Mouse (Mus musculus) heart, embryonic 14.5 days (tissue): ENCODE measurements around the gene Gm49403. TPM values are rescaled to one million over a fixed set of nuclear protein-coding genes. Genes with fewer than 3 reads are reported as not detected.

Source experiments
- ATAC-seq: fragments of 200-750 bp; cut with Nextera tagmentation; 2 replicates; pipeline ENCODE4 v1.8.0; 2017; ENCODE audit warnings: low read depth, moderate TSS enrichment; ENCODE audit not compliant: insufficient number of reproducible peaks, insufficient read depth, low FRiP score
- H3K27ac ChIP-seq, 2 experiments: fragments of 200-500 bp in 1 of 2; fragments of 300-500 bp in 1 of 2; sonication (generic) in 1 of 2; replicated peaks in 1 of 2; 2 replicates each; pipeline ENCODE4 v1.5.1; 2012 to 2014; ENCODE audit warnings: low read depth in 2 of 2, low read length in 2 of 2, control low read depth in 1 of 2, mild to moderate bottlenecking in 1 of 2, mixed read lengths in 1 of 2; ENCODE audit not compliant: control insufficient read depth in 1 of 2, insufficient read depth in 1 of 2
- H3K27me3 ChIP-seq: fragments of 300-500 bp; sonication (generic); 2 replicates; pipeline ENCODE4 v1.6.1; 2014; ENCODE audit warnings: mild to moderate bottlenecking, low read length, control low read depth; ENCODE audit not compliant: control insufficient read depth, insufficient read depth
- H3K36me3 ChIP-seq: fragments of 300-500 bp; sonication (generic); 2 replicates; pipeline ENCODE4 v1.6.1; 2014; ENCODE audit warnings: mild to moderate bottlenecking, control low read depth, low read length, mixed read lengths; ENCODE audit not compliant: control insufficient read depth, insufficient read depth
- H3K4me1 ChIP-seq, 2 experiments: fragments of 200-500 bp in 1 of 2; fragments of 300-500 bp in 1 of 2; sonication (generic) in 1 of 2; 2 replicates each; pipeline ENCODE4 v1.6.1; 2012 to 2014; ENCODE audit warnings: low read length in 2 of 2, control low read depth in 1 of 2, mixed read lengths in 1 of 2; ENCODE audit not compliant: control insufficient read depth in 2 of 2, insufficient read depth in 2 of 2
- H3K4me2 ChIP-seq: fragments of 300-500 bp; sonication (generic); 2 replicates; pipeline ENCODE4 v1.6.1; 2014; ENCODE audit warnings: mild to moderate bottlenecking, low read length
- H3K4me3 ChIP-seq, 2 experiments: fragments of 200-500 bp in 1 of 2; fragments of 300-500 bp in 1 of 2; sonication (generic) in 1 of 2; 2 replicates each; pipeline ENCODE4 v1.5.1; 2012 to 2014; ENCODE audit warnings: low read length in 2 of 2, mild to moderate bottlenecking in 2 of 2, control low read depth in 1 of 2, low read depth in 1 of 2, moderate library complexity in 1 of 2; ENCODE audit not compliant: control insufficient read depth in 1 of 2, insufficient read depth in 1 of 2
- H3K9ac ChIP-seq: fragments of 300-500 bp; sonication (generic); 2 replicates; pipeline ENCODE4 v1.6.1; 2014; ENCODE audit warnings: mild to moderate bottlenecking, low read length
- H3K9me3 ChIP-seq: fragments of 300-500 bp; sonication (generic); 2 replicates; pipeline ENCODE4 v1.6.1; 2016; ENCODE audit warnings: low read length, control low read depth; ENCODE audit not compliant: control insufficient read depth
- WGBS: fragments of 180-500 bp; shearing (Covaris S2); extraction: QIAGEN DNeasy Blood & Tissue Kit; methylation state at CpG from one replicate; pipeline ENCODE4 v1.1.7; 2014; 5-methylcytosine and 5-hydroxymethylcytosine counted together
- polyA plus RNA-seq: library from polyadenylated mRNA; unstranded; fragments of >200 nt; fragmentation: Nextera tagmentation; extraction: Ambion mirVana; gene quantifications from 2 replicates; pipeline ENCODE4 v1.2.1, GENCODE M21; 2014

Gm49403 gene
- polyA plus RNA-seq, 1 experiment from 2014 or later: not detected

- peaks cover 8 to 22% of the 10 kb centered on the region in 2 experiments; a peak in 3 of 4 replicates for H3K4me1 ChIP-seq
- peaks cover 43% of the 10 kb centered on the region for H3K36me3 ChIP-seq
- H3K27me3 ChIP-seq: no peaks in the 10 kb centered on the region
- H3K27ac ChIP-seq: peak overlapping the region; percentile 78 to 90
- WGBS: 4% methylated on average over 13 of the region's 13 CpGs
- H3K9ac ChIP-seq: peak overlapping the region; percentile 99
- ATAC-seq: no peak
- H3K9me3 ChIP-seq: no peaks in the 10 kb centered on the region
- peak overlapping the region; percentile 93 for H3K4me2 ChIP-seq
- H3K4me3 ChIP-seq: peak overlapping the region; percentile 81 to 98
These were observed 14.8 kb downstream of the Gm49403 start for GRCm38 (mm10) chr19:8898576-8898975.

GRCm38 (mm10) chr19:8899079-8899478 lies 15.3 kb downstream of the Gm49403 start:
- peaks cover 48% of the 10 kb centered on the region for H3K36me3 ChIP-seq
- 0 out of 4 replicates have a peak overlapping the region, but pooled peaks of 1 of the 2 experiments have one; percentile 90 for H3K27ac ChIP-seq
- H3K4me2 ChIP-seq: peak overlapping the region; percentile 93

GRCm38 (mm10) chr19:8903412-8903811 lies 19.7 kb downstream of the Gm49403 start:
- Histone ChIP-seq H3K27ac (no peak overlapping the region), H3K9me3 (no peaks in the 10 kb centered on the region), H3K36me3 (peaks cover 63% of the 10 kb centered on the region), H3K4me2 (no peak overlapping the region), H3K27me3 (no peaks in the 10 kb centered on the region), H3K9ac (no peak overlapping the region), H3K4me1 (peaks cover 0 to 10% of the 10 kb centered on the region in 2 experiments; a peak in 2 of 4 replicates), H3K4me3 (no peak overlapping the region)
- 93% methylated on average over 5 of the region's 5 CpGs for whole genome bisulfite sequencing
- no peak for ATAC-seq

More at GRCm38 (mm10) chr19:8899079-8899478, 15.3 kb downstream of the Gm49403 start:
- Histone ChIP-seq H3K4me3 (peak overlapping the region in 1 of 2 experiments; percentile 98; a peak in 2 of 4 replicates), H3K9ac (peak overlapping the region; percentile 99), H3K4me1 (peaks cover 8 to 19% of the 10 kb centered on the region in 2 experiments; a peak in 3 of 4 replicates), H3K27me3 (no peaks in the 10 kb centered on the region), H3K9me3 (no peaks in the 10 kb centered on the region)
- ATAC-seq: no peak
- 32% methylated on average over 3 of the region's 3 CpGs for WGBS

- no peaks in the 10 kb centered on the region for H3K9me3 ChIP-seq
- no peak overlapping the region for H3K27ac ChIP-seq
- no peak overlapping the region for H3K9ac ChIP-seq
- peaks cover 98% of the 10 kb centered on the region for H3K36me3 ChIP-seq
- H3K4me3 ChIP-seq: no peak overlapping the region
- no peaks in the 10 kb centered on the region for H3K27me3 ChIP-seq
- WGBS: 91% methylated on average over 6 of the region's 6 CpGs
- no peak for ATAC-seq
- no peak overlapping the region for H3K4me2 ChIP-seq
- H3K4me1 ChIP-seq: no peaks in the 10 kb centered on the region
These were observed 24.8 kb downstream of the Gm49403 start for GRCm38 (mm10) chr19:8908531-8908930.

- H3K9me3 ChIP-seq: no peaks in the 10 kb centered on the region
- no peak overlapping the region for H3K9ac ChIP-seq
- H3K4me1 ChIP-seq: no peaks in the 10 kb centered on the region
- H3K27me3 ChIP-seq: no peaks in the 10 kb centered on the region
- no peak overlapping the region for H3K4me2 ChIP-seq
- no peak for ATAC-seq
- WGBS: 88% methylated on average over 5 of the region's 5 CpGs
- no peak overlapping the region for H3K27ac ChIP-seq
- H3K36me3 ChIP-seq: peaks cover 100% of the 10 kb centered on the region
- no peak overlapping the region for H3K4me3 ChIP-seq
These were observed 28.1 kb downstream of the Gm49403 start for GRCm38 (mm10) chr19:8911810-8912209.

DNA sequence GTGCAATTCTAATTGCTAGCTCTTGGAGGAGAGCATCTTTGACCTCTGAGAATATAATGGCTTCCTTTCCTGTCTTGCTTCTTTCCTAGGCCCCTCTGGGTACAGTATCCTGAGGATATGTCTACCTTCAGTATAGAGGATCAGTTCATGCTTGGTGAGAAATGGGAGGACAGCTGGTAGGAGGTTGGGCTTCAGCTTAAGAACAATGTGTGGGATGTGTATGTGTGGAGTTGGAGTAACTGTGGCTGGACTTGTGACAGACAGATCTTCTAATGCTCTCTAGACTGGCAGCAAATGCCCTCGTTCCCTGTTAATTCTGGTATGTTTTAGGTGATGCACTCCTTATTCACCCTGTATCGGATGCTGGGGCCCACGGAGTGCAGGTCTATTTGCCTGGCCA lies 30.5 kb downstream of the Gm49403 start:
- ATAC-seq: no peak
- 96% methylated on average over 3 of the region's 3 CpGs for WGBS
- H3K4me2 ChIP-seq: no peak overlapping the region
- no peak overlapping the region for H3K4me3 ChIP-seq
- no peaks in the 10 kb centered on the region for H3K9me3 ChIP-seq
- no peak overlapping the region for H3K27ac ChIP-seq
- peaks cover 80% of the 10 kb centered on the region for H3K36me3 ChIP-seq
- H3K9ac ChIP-seq: no peak overlapping the region
- no peaks in the 10 kb centered on the region for H3K27me3 ChIP-seq
- no peaks in the 10 kb centered on the region for H3K4me1 ChIP-seq

DNA sequence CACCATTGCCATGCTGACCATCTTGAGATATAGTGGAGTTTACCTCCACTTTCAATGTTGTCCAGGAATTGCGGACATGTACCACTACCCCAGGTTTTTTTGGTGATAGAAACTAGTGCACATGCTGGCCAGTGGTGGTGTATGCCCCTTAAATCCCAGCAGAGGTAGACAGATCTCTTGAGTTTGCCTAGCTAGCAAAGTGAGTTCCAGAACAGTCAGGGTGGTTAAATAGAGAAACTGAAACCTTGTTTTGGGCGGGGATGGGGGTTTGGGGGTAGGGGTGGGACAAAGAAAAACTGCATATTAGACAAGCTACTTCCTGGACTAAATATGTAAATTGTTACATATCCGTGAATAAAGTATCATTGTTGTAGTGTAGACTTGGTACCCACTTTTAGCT lies 35.3 kb downstream of the Gm49403 start:
- H3K4me2 ChIP-seq: no peak overlapping the region
- no peak overlapping the region for H3K27ac ChIP-seq
- H3K9me3 ChIP-seq: no peaks in the 10 kb centered on the region
- H3K9ac ChIP-seq: no peak overlapping the region
- no peak for ATAC-seq
- WGBS: 87% methylated on average over 3 of the region's 3 CpGs
- peaks cover 2 to 9% of the 10 kb centered on the region in 2 experiments; a peak in 3 of 4 replicates for H3K4me1 ChIP-seq
- H3K36me3 ChIP-seq: peaks cover 47% of the 10 kb centered on the region
- no peak overlapping the region for H3K4me3 ChIP-seq
- no peaks in the 10 kb centered on the region for H3K27me3 ChIP-seq

GRCm38 (mm10) chr19:8919684-8920072 lies 35.9 kb downstream of the Gm49403 start:
- peak overlapping the region in 1 of 2 experiments; percentile 71; a peak in 2 of 4 replicates for H3K4me3 ChIP-seq
- WGBS: 53% methylated on average over 6 of the region's 6 CpGs
- H3K36me3 ChIP-seq: peaks cover 46% of the 10 kb centered on the region
- no peaks in the 10 kb centered on the region for H3K9me3 ChIP-seq
- peaks cover 2 to 9% of the 10 kb centered on the region in 2 experiments; a peak in 3 of 4 replicates for H3K4me1 ChIP-seq
- no peak for ATAC-seq
- peak overlapping the region; percentile 89 for H3K9ac ChIP-seq
- peak overlapping the region; percentile 80 to 87 for H3K27ac ChIP-seq
- H3K4me2 ChIP-seq: peak overlapping the region; percentile 89
- no peaks in the 10 kb centered on the region for H3K27me3 ChIP-seq
